Mouse (Mus musculus): ENCODE results near the gene Gnb4. TPM values are rescaled to one million over a fixed set of nuclear protein-coding genes. Genes with fewer than 3 reads are reported as not detected.

Gene Gnb4
- polyA plus RNA-seq, 1 experiment from 2014 or later: 42.3 TPM

DNA sequence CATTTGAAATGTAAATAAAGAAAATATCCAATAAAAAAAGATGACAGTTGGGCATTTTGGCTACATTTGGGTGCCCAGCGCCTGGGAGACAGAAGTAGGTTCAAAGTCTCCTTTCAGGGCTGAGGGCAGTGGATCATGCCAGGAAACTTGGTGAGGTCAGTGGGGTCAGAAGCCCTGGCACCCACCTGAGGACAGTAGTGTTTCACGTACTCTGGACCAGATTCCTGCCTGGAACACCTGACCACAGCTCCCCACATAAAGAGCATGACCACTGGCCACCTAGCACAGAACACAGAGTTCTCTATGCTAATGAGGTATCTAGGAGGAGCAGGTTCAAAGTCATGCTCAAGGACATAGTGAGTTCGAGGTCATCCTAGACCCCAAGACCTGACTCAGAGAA lies 41.2 kb downstream of the Gnb4 start:
- DNase-seq (ENCODE audit: low spot score): no peak
- H3K36me3 ChIP-seq (ENCODE audit: control insufficient read depth, insufficient read depth, low read length): no peaks in the 10 kb centered on the region
- WGBS: 98% methylated on average over 3 of the region's 3 CpGs

GRCm38 (mm10) chr3:32573881-32574280 lies 42.5 kb downstream of the Gnb4 start:
- no peak for DNase-seq (ENCODE audit: low spot score)
- Histone ChIP-seq H3K9me3 (ENCODE audit: control insufficient read depth, low read length) (no peaks in the 10 kb centered on the region), H3K27ac (replicated peaks; ENCODE audit: low read depth, low read length) (no peak overlapping the region), H3K4me3 (ENCODE audit: low read depth, low read length) (no peak overlapping the region), H3K9ac (ENCODE audit: low read length) (no peak overlapping the region), H3K27me3 (ENCODE audit: control insufficient read depth, insufficient read depth, low read length) (no peaks in the 10 kb centered on the region), H3K4me2 (ENCODE audit: low read depth, severe bottlenecking) (no peak overlapping the region), H3K36me3 (ENCODE audit: control insufficient read depth, insufficient read depth, low read length) (no peaks in the 10 kb centered on the region; the same call in 1 of the 2 replicates), H3K4me1 (ENCODE audit: control insufficient read depth, insufficient read depth, low read length) (no peaks in the 10 kb centered on the region)
- 83% methylated on average over 9 of the region's 9 CpGs for WGBS
- ATAC-seq (ENCODE audit: insufficient number of reproducible peaks, low FRiP score, low TSS enrichment, low read depth): no peak

More for the DNA sequence above, 41.2 kb downstream of the Gnb4 start:
- H3K4me1 ChIP-seq (ENCODE audit: control insufficient read depth, insufficient read depth, low read length): no peaks in the 10 kb centered on the region
- H3K4me3 ChIP-seq (ENCODE audit: low read depth, low read length): no peak overlapping the region
- no peaks in the 10 kb centered on the region for H3K27me3 ChIP-seq (ENCODE audit: control insufficient read depth, insufficient read depth, low read length)
- no peak overlapping the region for H3K4me2 ChIP-seq (ENCODE audit: low read depth, severe bottlenecking)
- H3K27ac ChIP-seq (replicated peaks; ENCODE audit: low read depth, low read length): no peak overlapping the region
- no peak for ATAC-seq (ENCODE audit: insufficient number of reproducible peaks, low FRiP score, low TSS enrichment, low read depth)
- H3K9me3 ChIP-seq (ENCODE audit: control insufficient read depth, low read length): no peaks in the 10 kb centered on the region
- H3K9ac ChIP-seq (ENCODE audit: low read length): no peak overlapping the region

DNA sequence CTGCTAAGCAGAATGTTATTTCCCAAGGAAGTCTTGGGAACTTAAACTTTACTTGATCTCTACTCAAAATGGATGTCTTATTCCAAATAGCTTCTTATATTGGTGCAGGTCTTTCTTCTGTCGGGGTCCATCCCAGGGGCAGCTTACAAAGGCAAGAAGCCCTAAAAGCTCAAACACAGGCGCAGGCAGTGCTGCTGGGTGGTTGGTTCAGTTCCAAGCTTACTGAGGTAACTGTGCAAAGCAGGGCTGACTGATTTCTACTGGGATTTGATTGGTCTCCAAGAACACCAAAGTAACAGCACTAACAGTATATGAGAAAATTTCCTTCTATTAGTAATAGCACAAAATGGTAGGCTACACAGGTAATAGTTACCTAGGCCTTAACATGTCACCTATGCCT lies 43.3 kb downstream of the Gnb4 start:
- H3K36me3 ChIP-seq (ENCODE audit: control insufficient read depth, insufficient read depth, low read length): peaks cover 4% of the 10 kb centered on the region; the same call in 1 of the 2 replicates
- DNase-seq (ENCODE audit: low spot score) (no peak), ATAC-seq (ENCODE audit: insufficient number of reproducible peaks, low FRiP score, low TSS enrichment, low read depth) (no peak)
- no peak overlapping the region for H3K4me2 ChIP-seq (ENCODE audit: low read depth, severe bottlenecking)
- H3K27ac ChIP-seq (replicated peaks; ENCODE audit: low read depth, low read length): no peak overlapping the region
- H3K9ac ChIP-seq (ENCODE audit: low read length): no peak overlapping the region
- no peaks in the 10 kb centered on the region for H3K9me3 ChIP-seq (ENCODE audit: control insufficient read depth, low read length)
- H3K4me1 ChIP-seq (ENCODE audit: control insufficient read depth, insufficient read depth, low read length): no peaks in the 10 kb centered on the region
- 93% methylated on average over 2 of the region's 2 CpGs for WGBS
- H3K27me3 ChIP-seq (ENCODE audit: control insufficient read depth, insufficient read depth, low read length): no peaks in the 10 kb centered on the region
- H3K4me3 ChIP-seq (ENCODE audit: low read depth, low read length): no peak overlapping the region

- ATAC-seq (ENCODE audit: insufficient number of reproducible peaks, low FRiP score, low TSS enrichment, low read depth) (no peak), DNase-seq (ENCODE audit: low spot score) (no peak)
- Histone ChIP-seq H3K27ac (replicated peaks; ENCODE audit: low read depth, low read length) (no peak overlapping the region), H3K9ac (ENCODE audit: low read length) (no peak overlapping the region), H3K36me3 (ENCODE audit: control insufficient read depth, insufficient read depth, low read length) (peaks cover 8% of the 10 kb centered on the region), H3K27me3 (ENCODE audit: control insufficient read depth, insufficient read depth, low read length) (no peaks in the 10 kb centered on the region), H3K4me3 (ENCODE audit: low read depth, low read length) (no peak overlapping the region), H3K9me3 (ENCODE audit: control insufficient read depth, low read length) (no peaks in the 10 kb centered on the region), H3K4me1 (ENCODE audit: control insufficient read depth, insufficient read depth, low read length) (no peaks in the 10 kb centered on the region), H3K4me2 (ENCODE audit: low read depth, severe bottlenecking) (no peak overlapping the region)
- WGBS: 95% methylated on average over 6 of the region's 6 CpGs
These were observed 53.0 kb downstream of the Gnb4 start for GRCm38 (mm10) chr3:32563401-32563800.

DNA sequence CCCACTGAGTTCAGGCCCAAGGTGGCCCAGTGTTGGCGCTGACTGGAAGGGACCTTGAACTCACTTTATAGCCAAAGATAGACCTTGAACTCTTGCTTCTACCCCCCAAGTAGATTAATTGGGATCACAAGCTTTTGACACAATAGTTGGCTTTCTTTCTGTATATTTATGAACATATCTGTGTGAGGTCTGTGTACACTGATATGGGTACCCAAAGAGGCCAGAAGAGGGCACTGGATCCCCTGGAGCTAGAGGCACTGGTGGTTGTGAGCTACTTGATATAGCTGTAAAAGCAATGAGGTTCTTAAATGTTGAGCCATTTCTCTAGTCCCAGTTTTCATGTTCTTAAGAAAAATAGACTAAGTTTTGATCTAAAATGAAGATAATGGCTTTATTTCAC lies 63.3 kb downstream of the Gnb4 start:
- no peak overlapping the region for H3K4me2 ChIP-seq (ENCODE audit: low read depth, severe bottlenecking)
- DNase-seq (ENCODE audit: low spot score) (no peak), ATAC-seq (ENCODE audit: insufficient number of reproducible peaks, low FRiP score, low TSS enrichment, low read depth) (no peak)
- no peaks in the 10 kb centered on the region for H3K4me1 ChIP-seq (ENCODE audit: control insufficient read depth, insufficient read depth, low read length)
- WGBS: 100% methylated on average over 1 of the region's 1 CpGs
- H3K27me3 ChIP-seq (ENCODE audit: control insufficient read depth, insufficient read depth, low read length): no peaks in the 10 kb centered on the region
- no peak overlapping the region for H3K27ac ChIP-seq (replicated peaks; ENCODE audit: low read depth, low read length)
- no peak overlapping the region for H3K4me3 ChIP-seq (ENCODE audit: low read depth, low read length)
- H3K9me3 ChIP-seq (ENCODE audit: control insufficient read depth, low read length): no peaks in the 10 kb centered on the region
- no peak overlapping the region for H3K9ac ChIP-seq (ENCODE audit: low read length)
- no peaks in the 10 kb centered on the region; the same call in 1 of the 2 replicates for H3K36me3 ChIP-seq (ENCODE audit: control insufficient read depth, insufficient read depth, low read length)

GRCm38 (mm10) chr3:32538091-32538490 lies 78.3 kb downstream of the Gnb4 start:
- 89% methylated on average over 5 of the region's 5 CpGs for WGBS
- no peak overlapping the region for H3K4me3 ChIP-seq (ENCODE audit: low read depth, low read length)
- H3K9ac ChIP-seq (ENCODE audit: low read length): no peak overlapping the region
- no peak overlapping the region for H3K27ac ChIP-seq (replicated peaks; ENCODE audit: low read depth, low read length)
- no peak overlapping the region for H3K4me2 ChIP-seq (ENCODE audit: low read depth, severe bottlenecking)
- H3K27me3 ChIP-seq (ENCODE audit: control insufficient read depth, insufficient read depth, low read length): no peaks in the 10 kb centered on the region
- no peaks in the 10 kb centered on the region for H3K4me1 ChIP-seq (ENCODE audit: control insufficient read depth, insufficient read depth, low read length)
- DNase-seq (ENCODE audit: low spot score) (no peak), ATAC-seq (ENCODE audit: insufficient number of reproducible peaks, low FRiP score, low TSS enrichment, low read depth) (no peak)
- no peaks in the 10 kb centered on the region; the same call in 1 of the 2 replicates for H3K36me3 ChIP-seq (ENCODE audit: control insufficient read depth, insufficient read depth, low read length)
- no peaks in the 10 kb centered on the region for H3K9me3 ChIP-seq (ENCODE audit: control insufficient read depth, low read length)

- DNase-seq (ENCODE audit: low spot score): no peak
- Histone ChIP-seq H3K4me3 (ENCODE audit: low read depth, low read length) (no peak overlapping the region), H3K27ac (replicated peaks; ENCODE audit: low read depth, low read length) (no peak overlapping the region), H3K27me3 (ENCODE audit: control insufficient read depth, insufficient read depth, low read length) (no peaks in the 10 kb centered on the region), H3K4me1 (ENCODE audit: control insufficient read depth, insufficient read depth, low read length) (no peaks in the 10 kb centered on the region), H3K9ac (ENCODE audit: low read length) (no peak overlapping the region), H3K36me3 (ENCODE audit: control insufficient read depth, insufficient read depth, low read length) (no peaks in the 10 kb centered on the region; the same call in 1 of the 2 replicates), H3K4me2 (ENCODE audit: low read depth, severe bottlenecking) (no peak overlapping the region), H3K9me3 (ENCODE audit: control insufficient read depth, low read length) (no peaks in the 10 kb centered on the region)
- ATAC-seq (ENCODE audit: insufficient number of reproducible peaks, low FRiP score, low TSS enrichment, low read depth): no peak
- WGBS: 88% methylated on average over 1 of the region's 1 CpGs
These were observed 78.8 kb downstream of the Gnb4 start for GRCm38 (mm10) chr3:32537556-32537955.

- DNase-seq (ENCODE audit: low spot score) (no peak), ATAC-seq (ENCODE audit: insufficient number of reproducible peaks, low FRiP score, low TSS enrichment, low read depth) (no peak)
- Histone ChIP-seq H3K9me3 (ENCODE audit: control insufficient read depth, low read length) (no peaks in the 10 kb centered on the region), H3K36me3 (ENCODE audit: control insufficient read depth, insufficient read depth, low read length) (no peaks in the 10 kb centered on the region; the same call in 1 of the 2 replicates), H3K4me2 (ENCODE audit: low read depth, severe bottlenecking) (no peak overlapping the region), H3K27me3 (ENCODE audit: control insufficient read depth, insufficient read depth, low read length) (no peaks in the 10 kb centered on the region), H3K4me1 (ENCODE audit: control insufficient read depth, insufficient read depth, low read length) (no peaks in the 10 kb centered on the region), H3K9ac (ENCODE audit: low read length) (no peak overlapping the region), H3K4me3 (ENCODE audit: low read depth, low read length) (no peak overlapping the region), H3K27ac (replicated peaks; ENCODE audit: low read depth, low read length) (no peak overlapping the region)
- WGBS: 71% methylated on average over 1 of the region's 1 CpGs
These were observed 80.7 kb downstream of the Gnb4 start for GRCm38 (mm10) chr3:32535692-32536091.
